Mouse (Mus musculus) left cerebral cortex, postnatal 4 days (tissue): ENCODE measurements at regions not wholly inside any gene's neighbourhood (a gene's known extent, or its start where the extent isn't known, plus 50 kb on each side); places are given as distances from the start of the nearest gene placed in this dataset.
"Not testable (repeated sequence)": the region's sequence is repeated elsewhere in the genome, so short reads cannot be mapped to it uniquely, and the experiment has no call there.

Source experiments
- DNase-seq: peaks from one replicate; pipeline ENCODE4 v3.0.0-alpha.2; 2022
- intact Hi-C: fragments of 180-260 bp; cut with DNase I; formaldehyde crosslinking; loops from one replicate; pipeline ENCODE4 v1.15.1; 2025

DNA sequence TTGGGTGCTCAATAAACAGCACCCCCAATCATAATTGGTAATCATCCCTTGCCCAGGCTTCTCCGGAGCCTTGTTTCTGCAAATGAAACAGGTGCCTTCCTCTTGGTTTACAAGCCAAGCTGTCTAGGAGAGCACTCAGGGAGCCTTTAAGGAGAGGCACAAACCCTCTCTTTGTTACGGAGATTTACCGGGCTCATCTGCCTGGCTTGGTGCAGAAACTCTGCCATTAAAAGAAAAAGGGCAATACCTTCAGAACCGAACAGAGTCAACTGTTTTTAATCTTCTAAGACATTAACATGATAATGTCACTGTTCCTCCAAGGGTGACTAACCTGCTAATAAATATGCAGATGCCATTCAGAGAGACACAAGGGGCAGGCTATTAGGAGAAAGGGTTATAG, 380.5 kb downstream of the Kif2b start:
- intact Hi-C loops = no loop called here

DNA sequence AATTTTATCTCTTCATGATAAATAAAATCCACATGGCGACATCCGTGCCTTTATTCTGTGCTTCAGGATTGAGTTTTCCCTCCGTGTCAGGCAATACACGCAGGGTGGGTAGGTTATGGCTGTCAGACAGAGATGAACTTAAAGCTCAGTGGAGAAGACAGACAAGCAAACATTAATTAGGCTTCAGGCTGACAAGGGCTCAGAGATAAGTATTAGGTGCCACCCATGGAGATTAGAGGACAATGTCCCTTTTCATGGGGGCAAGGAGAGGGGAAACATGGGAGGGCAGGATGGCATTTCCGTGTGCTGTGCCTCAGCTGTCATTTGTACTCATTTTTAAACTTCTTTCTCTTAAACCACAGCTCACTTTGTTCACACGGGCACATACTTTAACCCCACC, 381.0 kb downstream of the Kif2b start:
- intact Hi-C loops = no loop called here

More for the DNA sequence above, 380.5 kb downstream of the Kif2b start:
- DNase-seq = no peak

DNA sequence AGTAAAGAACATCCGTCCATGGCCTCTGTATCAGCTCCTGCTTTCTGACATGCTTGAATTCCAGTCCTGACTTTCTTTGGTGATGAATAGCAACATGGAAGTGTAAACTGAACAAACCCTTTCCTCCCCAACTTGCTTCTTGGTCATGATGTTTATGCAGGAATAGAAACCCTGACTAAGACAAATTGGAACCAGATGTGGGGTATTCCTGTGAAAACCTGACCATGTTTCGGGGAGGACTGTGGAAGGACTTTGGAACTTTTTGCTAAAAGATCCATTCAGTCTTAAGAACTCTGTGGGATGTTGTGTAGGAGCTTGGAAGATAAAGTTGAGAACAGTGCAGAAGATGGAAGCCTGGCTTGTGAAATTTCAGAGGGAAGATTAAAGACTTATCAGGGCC, 410.0 kb downstream of the Kif2b start:
- intact Hi-C loops, DNase-seq: not testable (repeated sequence)

More for the DNA sequence above, 381.0 kb downstream of the Kif2b start:
- DNase-seq = no peak

DNA sequence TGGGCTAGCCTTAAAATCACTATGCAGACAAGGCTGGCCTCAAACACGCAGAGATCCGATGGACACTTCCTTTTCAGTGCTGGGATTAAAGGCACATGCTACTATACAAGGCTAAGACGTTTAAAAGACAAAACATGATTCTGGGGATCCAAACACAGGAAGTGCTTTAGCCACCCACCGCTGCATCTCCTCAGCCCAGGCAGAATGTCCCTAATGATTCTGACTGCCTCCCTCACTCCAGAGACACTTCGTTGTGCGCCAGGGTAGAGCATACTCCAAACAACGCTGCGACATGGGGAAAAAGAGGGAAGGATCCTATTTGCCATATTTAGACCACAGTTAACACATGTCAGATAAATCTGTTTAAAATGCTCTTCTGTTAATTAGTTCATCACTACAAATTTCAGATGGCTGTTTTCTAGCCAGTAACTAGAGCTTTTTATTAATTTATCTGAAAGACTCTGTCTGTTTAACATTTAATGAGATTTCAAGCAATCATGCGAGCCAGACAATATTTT, 443.5 kb downstream of the Kif2b start:
- intact Hi-C loops = no loop called here
- DNase-seq = no peak

DNA sequence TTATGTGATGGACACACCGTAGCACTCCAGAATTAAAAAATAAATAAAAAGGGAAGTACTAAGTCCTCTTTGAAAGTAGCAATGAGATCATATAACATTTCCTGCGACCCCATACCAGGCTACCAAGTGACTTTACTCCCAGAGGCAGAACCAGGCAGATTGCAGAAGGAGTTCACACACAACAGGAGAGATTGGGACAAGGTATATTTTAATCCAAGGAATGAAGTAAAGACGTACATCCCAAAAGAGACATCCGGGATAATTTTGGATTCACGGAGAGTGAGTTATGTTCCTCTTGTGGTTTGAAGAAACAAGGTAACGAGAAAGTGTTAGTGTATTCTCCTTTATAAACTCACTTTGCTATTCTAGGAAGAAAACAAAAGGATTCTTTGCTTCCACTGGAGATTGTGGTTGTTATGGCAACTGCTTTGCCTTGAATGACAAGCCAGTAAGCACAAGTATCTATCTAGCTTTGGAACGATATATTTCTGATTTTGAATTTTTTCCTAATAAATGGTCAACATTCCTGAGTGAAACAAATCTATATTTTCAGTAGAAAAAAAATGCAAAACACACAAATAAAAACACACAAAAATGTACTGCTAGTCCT, 444.5 kb downstream of the Kif2b start:
- intact Hi-C loops = no loop called here
- no peak for DNase-seq

DNA sequence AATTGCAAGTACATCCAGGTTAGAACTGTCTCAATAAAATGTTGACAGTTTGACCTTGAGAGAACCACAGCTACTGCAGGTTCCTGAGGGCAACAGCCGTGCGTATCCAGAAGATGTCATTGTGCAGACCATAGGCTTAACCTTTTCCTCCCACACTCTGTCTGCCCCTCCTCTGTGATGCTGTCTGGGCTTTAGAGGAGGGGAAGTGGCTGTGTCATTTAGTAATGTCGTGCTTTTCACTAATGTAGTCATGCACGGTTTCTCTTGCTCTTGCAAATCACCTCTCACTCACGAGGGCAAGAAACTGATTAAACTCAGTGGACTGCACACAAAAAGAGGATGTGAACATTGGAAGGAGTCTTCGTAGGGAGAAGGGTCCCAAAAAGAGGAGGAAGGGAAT, 443.8 kb upstream of the Tom1l1 start:
- intact Hi-C loops = no loop called here
- DNase-seq = no peak

DNA sequence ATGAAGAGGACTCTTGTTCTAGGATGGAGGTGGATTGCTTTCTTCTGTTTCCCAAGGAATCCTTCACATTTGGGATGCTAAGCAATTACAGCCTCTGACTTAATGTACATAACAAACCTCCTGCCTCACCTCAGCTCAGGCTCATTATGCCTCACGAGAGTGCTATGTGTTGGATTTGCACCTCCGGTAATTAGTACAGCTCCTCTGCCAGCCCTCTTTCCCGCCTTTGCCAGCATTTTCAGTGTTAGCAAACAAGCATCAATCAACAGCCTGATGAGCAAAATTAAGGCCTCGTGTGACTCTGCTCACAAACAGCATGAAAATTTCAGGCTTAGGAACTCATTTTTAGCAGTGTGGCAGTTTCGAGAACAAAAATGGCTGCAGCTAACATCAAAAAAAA, 410.0 kb upstream of the Tom1l1 start:
- no peak for DNase-seq

DNA sequence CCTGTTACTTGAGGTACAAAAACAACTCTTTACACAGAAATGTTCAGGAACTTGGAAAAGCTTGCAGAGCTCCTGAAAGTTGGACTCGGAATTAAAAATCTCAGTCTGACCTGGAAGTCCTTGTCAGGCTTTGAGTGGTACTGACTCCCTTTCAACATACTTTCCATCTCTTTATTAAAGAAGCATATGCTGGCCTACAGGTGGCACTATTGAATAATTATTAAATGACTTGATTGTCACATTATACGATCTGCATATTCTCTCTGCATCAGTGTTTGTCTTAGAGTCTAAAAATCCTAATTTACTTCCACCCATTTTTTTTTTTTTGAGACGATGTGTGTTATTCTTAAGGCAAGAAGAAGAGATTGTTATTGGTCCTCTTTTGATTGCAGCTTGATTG, 409.4 kb upstream of the Tom1l1 start:
- no peak for DNase-seq
- intact Hi-C loops = no loop called here

More for the DNA sequence above, 410.0 kb upstream of the Tom1l1 start:
- intact Hi-C loops = no loop called here

GRCm38 (mm10) chr11:91096000-91096652, 408.0 kb upstream of the Tom1l1 start:
- no peak for DNase-seq
- intact Hi-C loops = no loop called here

DNA sequence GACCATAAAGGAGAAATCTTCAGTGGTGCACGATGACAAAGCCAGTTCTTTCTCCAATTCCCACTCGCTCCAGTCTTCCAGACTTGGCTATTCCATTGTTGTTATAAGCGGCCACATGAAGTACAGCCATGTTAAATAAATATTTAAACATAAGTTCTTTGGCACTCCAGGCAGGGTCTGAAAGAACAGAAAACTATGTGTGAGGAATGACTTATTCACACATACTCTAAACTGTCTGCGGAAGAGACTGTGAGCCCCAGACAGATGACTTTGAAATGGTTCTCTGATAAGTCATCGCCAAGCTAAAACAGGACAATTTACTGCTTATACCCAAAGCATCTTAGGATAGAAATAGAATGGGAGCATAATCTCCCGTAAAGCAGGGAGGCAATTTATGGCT, 377.2 kb upstream of the Tom1l1 start:
- intact Hi-C loops = no loop called here
- DNase-seq = no peak

DNA sequence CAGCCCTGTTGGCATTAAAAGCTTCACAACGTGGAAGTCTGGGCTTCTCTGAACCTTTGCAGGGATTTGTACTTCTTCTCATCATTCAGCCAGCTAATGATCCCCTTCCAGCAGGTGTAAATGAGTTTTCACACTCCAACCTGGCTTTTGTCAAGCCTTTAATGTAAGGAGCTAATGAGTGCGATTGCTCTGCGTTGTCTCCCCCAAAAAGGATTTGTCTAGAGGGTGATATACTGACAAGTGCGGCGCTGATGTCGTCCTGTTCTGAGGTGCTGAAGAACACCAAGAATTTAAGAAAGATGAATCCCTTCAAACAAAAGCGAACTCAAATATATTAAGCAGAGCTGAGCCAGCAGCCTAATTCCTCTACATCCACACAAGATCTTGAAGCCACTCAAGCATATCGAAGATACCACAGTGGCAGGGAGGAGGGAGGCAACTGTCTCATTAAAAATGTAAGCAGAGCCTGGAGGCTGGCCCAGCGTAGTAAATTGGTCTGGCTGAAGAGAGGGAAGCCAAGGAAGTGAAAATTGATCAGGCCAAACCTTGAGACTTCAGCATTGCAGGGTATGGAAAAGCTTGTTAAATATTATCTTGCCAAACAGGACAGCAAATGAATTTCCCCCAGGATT, 368.9 kb upstream of the Tom1l1 start:
- intact Hi-C loops = no loop called here
- peak; percentile 10 for DNase-seq

DNA sequence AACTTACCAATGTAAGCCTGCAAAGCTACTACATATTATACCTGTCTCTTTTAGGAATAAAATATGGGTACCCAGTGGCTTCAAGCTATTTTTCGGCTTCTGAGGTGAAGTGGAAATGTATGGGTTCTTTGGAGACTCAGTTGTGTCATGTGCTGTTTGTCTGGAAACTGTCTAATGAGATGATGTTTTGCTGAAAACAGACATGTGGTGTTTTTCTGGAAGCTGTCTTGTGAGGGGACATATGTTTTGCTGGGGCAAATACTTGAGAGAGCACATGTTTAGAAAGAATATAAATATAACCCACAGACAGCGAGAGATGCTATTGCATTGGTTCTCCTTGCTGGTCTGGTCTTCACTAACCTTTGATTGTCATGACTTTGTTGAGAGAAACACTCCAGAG, 365.2 kb upstream of the Tom1l1 start:
- intact Hi-C loops = no loop called here
- no peak for DNase-seq

GRCm38 (mm10) chr11:91051646-91052045, 363.5 kb upstream of the Tom1l1 start:
- intact Hi-C loops = no loop called here
- DNase-seq = peak; percentile 10

- intact Hi-C loops = loop anchor here (5.0 kb wide), 1 partner anchor 496 kb away; no protein-coding TSS in a partner anchor
- no peak for DNase-seq
Observed at GRCm38 (mm10) chr11:91041486-91041885, 353.3 kb upstream of the Tom1l1 start.
